Mouse (Mus musculus): Measurements from ENCODE around the gene Gm20604. TPM values are rescaled to one million over a fixed set of nuclear protein-coding genes. Genes with fewer than 3 reads are reported as not detected.

Gene Gm20604
- polyA plus RNA-seq, 1 experiment = 14.2 TPM

- peaks cover 57% of the 10 kb centered on the region for H3K36me3 ChIP-seq (ENCODE audit: control insufficient read depth, insufficient read depth, low read length, poor library complexity, severe bottlenecking)
- H3K27me3 ChIP-seq (ENCODE audit: control insufficient read depth, insufficient read depth, low read length, poor library complexity, severe bottlenecking) = no peaks in the 10 kb centered on the region
- no peak overlapping the region for H3K27ac ChIP-seq (ENCODE audit: insufficient read depth, low read length)
- TF ChIP-seq POLR2A (IDR thresholded peaks at IDR 0.05; ENCODE audit: insufficient read depth, low read length) (no peak), CTCF (IDR thresholded peaks at IDR 0.05; ENCODE audit: low read depth, low read length) (no peak), EP300 (IDR thresholded peaks at IDR 0.05; ENCODE audit: insufficient read depth, low read depth, low read length) (no peak)
- no peak overlapping the region for H3K4me3 ChIP-seq (ENCODE audit: low read depth, low read length)
- no peaks in the 10 kb centered on the region for H3K9me3 ChIP-seq (replicated peaks; ENCODE audit: control insufficient read depth, insufficient read depth, low read length, poor library complexity, severe bottlenecking)
- H3K9ac ChIP-seq (ENCODE audit: low read depth, poor library complexity, severe bottlenecking) = no peak overlapping the region
- no peaks in the 10 kb centered on the region for H3K4me1 ChIP-seq (ENCODE audit: control insufficient read depth, insufficient read depth, low read length)
Observed at GRCm38 (mm10) chr12:102763696-102764095, 5.2 kb upstream of the Gm20604 start.

DNA sequence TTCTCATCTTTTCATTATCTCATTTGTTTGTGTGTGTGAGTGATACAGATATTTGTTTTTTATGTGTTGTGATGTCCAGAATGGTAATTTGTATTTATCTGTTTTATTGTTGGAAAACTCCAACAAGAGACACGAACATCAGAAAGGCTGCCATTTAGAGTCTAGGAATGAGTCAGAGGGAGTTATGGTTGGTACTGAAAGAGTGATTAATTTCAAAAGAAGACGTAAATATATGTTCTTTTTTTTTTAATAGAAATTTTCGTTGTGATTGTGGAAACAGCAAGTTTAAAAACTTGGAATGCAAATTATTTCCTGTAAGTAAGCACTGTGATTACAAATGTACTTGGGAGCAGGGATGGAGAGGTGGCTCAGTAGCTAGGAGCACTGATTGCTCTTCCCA lies 3.2 kb upstream of the Gm20604 start:
- no peak for TF ChIP-seq POLR2A (IDR thresholded peaks at IDR 0.05; ENCODE audit: insufficient read depth, low read length)
- no peak for TF ChIP-seq CTCF (IDR thresholded peaks at IDR 0.05; ENCODE audit: low read depth, low read length)
- no peak for TF ChIP-seq EP300 (IDR thresholded peaks at IDR 0.05; ENCODE audit: insufficient read depth, low read depth, low read length)
- no peaks in the 10 kb centered on the region for H3K4me1 ChIP-seq (ENCODE audit: control insufficient read depth, insufficient read depth, low read length)
- H3K27ac ChIP-seq (ENCODE audit: insufficient read depth, low read length) = no peak overlapping the region
- H3K9ac ChIP-seq (ENCODE audit: low read depth, poor library complexity, severe bottlenecking) = no peak overlapping the region
- no peaks in the 10 kb centered on the region for H3K27me3 ChIP-seq (ENCODE audit: control insufficient read depth, insufficient read depth, low read length, poor library complexity, severe bottlenecking)
- H3K36me3 ChIP-seq (ENCODE audit: control insufficient read depth, insufficient read depth, low read length, poor library complexity, severe bottlenecking) = peaks cover 39% of the 10 kb centered on the region
- H3K9me3 ChIP-seq (replicated peaks; ENCODE audit: control insufficient read depth, insufficient read depth, low read length, poor library complexity, severe bottlenecking) = no peaks in the 10 kb centered on the region
- H3K4me3 ChIP-seq (ENCODE audit: low read depth, low read length) = no peak overlapping the region

DNA sequence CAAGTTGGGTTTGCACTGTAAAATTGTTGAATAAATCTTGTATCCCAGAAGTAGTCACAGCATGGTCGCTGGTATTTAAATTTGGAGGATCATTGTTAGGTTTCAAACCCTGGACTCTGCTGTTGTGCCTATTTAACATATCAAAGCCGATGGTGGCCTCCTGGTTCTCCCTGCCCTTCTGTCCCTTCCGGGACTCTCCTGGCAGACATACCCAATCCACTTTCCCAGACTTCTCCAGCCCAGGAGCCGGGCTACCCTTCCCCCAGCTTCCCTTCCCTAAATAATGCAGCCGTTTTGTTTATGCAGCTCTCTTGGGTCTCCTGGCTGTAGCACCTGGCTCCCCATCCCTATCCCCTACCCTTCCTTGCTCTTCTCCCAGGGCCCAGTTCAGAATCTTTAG lies 464 bp upstream of the Gm20604 start:
- H3K4me3 ChIP-seq (ENCODE audit: low read depth, low read length) = peak overlapping the region; percentile 85
- no peaks in the 10 kb centered on the region for H3K27me3 ChIP-seq (ENCODE audit: control insufficient read depth, insufficient read depth, low read length, poor library complexity, severe bottlenecking)
- H3K4me1 ChIP-seq (ENCODE audit: control insufficient read depth, insufficient read depth, low read length) = no peaks in the 10 kb centered on the region
- peaks cover 22% of the 10 kb centered on the region for H3K36me3 ChIP-seq (ENCODE audit: control insufficient read depth, insufficient read depth, low read length, poor library complexity, severe bottlenecking)
- H3K9me3 ChIP-seq (replicated peaks; ENCODE audit: control insufficient read depth, insufficient read depth, low read length, poor library complexity, severe bottlenecking) = no peaks in the 10 kb centered on the region
- no peak for TF ChIP-seq CTCF (IDR thresholded peaks at IDR 0.05; ENCODE audit: low read depth, low read length)
- no peak for TF ChIP-seq POLR2A (IDR thresholded peaks at IDR 0.05; ENCODE audit: insufficient read depth, low read length)
- TF ChIP-seq EP300 (IDR thresholded peaks at IDR 0.05; ENCODE audit: insufficient read depth, low read depth, low read length) = peak; percentile 94
- H3K27ac ChIP-seq (ENCODE audit: insufficient read depth, low read length) = peak overlapping the region; percentile 99
- peak overlapping the region; percentile 60 for H3K9ac ChIP-seq (ENCODE audit: low read depth, poor library complexity, severe bottlenecking)

GRCm38 (mm10) chr12:102757689-102758402 lies 626 bp downstream of the Gm20604 start, which contains the start of the genes Gm28051, Gon7 and Ubr7:
Gene Gm28051 (minus strand): TSS chr12:102757765.
Gene Gon7 (minus strand): TSS chr12:102757803.
Gene Ubr7 (plus strand): TSS chr12:102757967.
- Histone ChIP-seq H3K36me3 (ENCODE audit: control insufficient read depth, insufficient read depth, low read length, poor library complexity, severe bottlenecking) (peaks cover 19% of the 10 kb centered on the region), H3K4me3 (ENCODE audit: low read depth, low read length) (peak within 1 kb of the TSS; percentile 99), H3K27ac (ENCODE audit: insufficient read depth, low read length) (peak within 1 kb of the TSS; percentile 99), H3K27me3 (ENCODE audit: control insufficient read depth, insufficient read depth, low read length, poor library complexity, severe bottlenecking) (no peaks in the 10 kb centered on the region), H3K9me3 (replicated peaks; ENCODE audit: control insufficient read depth, insufficient read depth, low read length, poor library complexity, severe bottlenecking) (no peaks in the 10 kb centered on the region), H3K4me1 (ENCODE audit: control insufficient read depth, insufficient read depth, low read length) (no peaks in the 10 kb centered on the region), H3K9ac (ENCODE audit: low read depth, poor library complexity, severe bottlenecking) (peak within 1 kb of the TSS; percentile 60)
- no peak for TF ChIP-seq EP300 (IDR thresholded peaks at IDR 0.05; ENCODE audit: insufficient read depth, low read depth, low read length)
- TF ChIP-seq CTCF (IDR thresholded peaks at IDR 0.05; ENCODE audit: low read depth, low read length) = no peak
- TF ChIP-seq POLR2A (IDR thresholded peaks at IDR 0.05; ENCODE audit: insufficient read depth, low read length) = no peak

DNA sequence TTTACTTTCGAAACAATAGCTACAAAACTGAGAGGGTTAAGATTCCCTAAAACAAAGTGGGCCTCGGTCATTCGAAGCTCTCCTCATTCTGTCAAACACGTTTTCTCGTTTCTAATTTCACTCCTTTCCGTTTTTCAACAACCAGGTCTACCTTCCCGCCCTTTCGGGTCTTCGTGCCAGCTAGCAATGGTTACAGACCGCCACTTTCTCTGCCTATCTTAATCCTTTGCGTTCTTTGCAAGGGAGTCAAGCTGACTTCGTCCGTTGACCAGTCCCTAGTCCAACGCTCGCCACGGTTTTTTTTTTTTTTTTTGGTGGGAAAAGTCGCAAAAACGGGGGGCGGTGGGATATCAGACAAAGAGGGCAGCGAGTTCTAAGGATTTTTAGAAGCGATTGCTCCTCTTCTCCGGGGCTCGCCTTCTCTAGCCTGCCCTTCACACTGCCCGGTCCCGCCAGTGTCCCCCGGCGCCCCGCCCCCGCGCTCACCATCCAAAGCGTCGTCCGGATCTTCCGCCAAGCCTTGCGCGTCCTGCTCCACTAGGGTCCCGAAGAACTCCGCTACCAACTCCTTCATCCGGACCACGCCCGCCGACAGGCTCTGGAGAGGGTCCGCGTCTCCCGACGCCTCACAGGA lies 1.3 kb downstream of the Gm20604 start:
- Histone ChIP-seq H3K9ac (ENCODE audit: low read depth, poor library complexity, severe bottlenecking) (peak overlapping the region; percentile 60), H3K4me3 (ENCODE audit: low read depth, low read length) (peak overlapping the region; percentile 99), H3K36me3 (ENCODE audit: control insufficient read depth, insufficient read depth, low read length, poor library complexity, severe bottlenecking) (peaks cover 13% of the 10 kb centered on the region), H3K4me1 (ENCODE audit: control insufficient read depth, insufficient read depth, low read length) (no peaks in the 10 kb centered on the region), H3K9me3 (replicated peaks; ENCODE audit: control insufficient read depth, insufficient read depth, low read length, poor library complexity, severe bottlenecking) (no peaks in the 10 kb centered on the region), H3K27me3 (ENCODE audit: control insufficient read depth, insufficient read depth, low read length, poor library complexity, severe bottlenecking) (no peaks in the 10 kb centered on the region), H3K27ac (ENCODE audit: insufficient read depth, low read length) (peak overlapping the region; percentile 57)
- no peak for TF ChIP-seq POLR2A (IDR thresholded peaks at IDR 0.05; ENCODE audit: insufficient read depth, low read length)
- TF ChIP-seq EP300 (IDR thresholded peaks at IDR 0.05; ENCODE audit: insufficient read depth, low read depth, low read length) = no peak
- no peak for TF ChIP-seq CTCF (IDR thresholded peaks at IDR 0.05; ENCODE audit: low read depth, low read length)

- Histone ChIP-seq H3K4me3 (ENCODE audit: low read depth, low read length) (peak overlapping the region; percentile 99), H3K9ac (ENCODE audit: low read depth, poor library complexity, severe bottlenecking) (no peak overlapping the region; the same call in 1 of the 2 replicates), H3K27ac (ENCODE audit: insufficient read depth, low read length) (no peak overlapping the region), H3K4me1 (ENCODE audit: control insufficient read depth, insufficient read depth, low read length) (no peaks in the 10 kb centered on the region), H3K27me3 (ENCODE audit: control insufficient read depth, insufficient read depth, low read length, poor library complexity, severe bottlenecking) (no peaks in the 10 kb centered on the region), H3K9me3 (replicated peaks; ENCODE audit: control insufficient read depth, insufficient read depth, low read length, poor library complexity, severe bottlenecking) (no peaks in the 10 kb centered on the region), H3K36me3 (ENCODE audit: control insufficient read depth, insufficient read depth, low read length, poor library complexity, severe bottlenecking) (peaks cover 10% of the 10 kb centered on the region)
- no peak for TF ChIP-seq EP300 (IDR thresholded peaks at IDR 0.05; ENCODE audit: insufficient read depth, low read depth, low read length)
- no peak for TF ChIP-seq POLR2A (IDR thresholded peaks at IDR 0.05; ENCODE audit: insufficient read depth, low read length)
- peak; percentile 27 for TF ChIP-seq CTCF (IDR thresholded peaks at IDR 0.05; ENCODE audit: low read depth, low read length)
Observed at GRCm38 (mm10) chr12:102756304-102756703, 2.2 kb downstream of the Gm20604 start.

Data from ES-Bruce4 (cell line).